Mouse (Mus musculus) CH12.LX (cell line): ENCODE results near the gene Zfp784.

ENCODE experiments used
- CTCF ChIP-seq, 2 experiments: IDR thresholded peaks in 1 of 2; conservative IDR thresholded peaks in 1 of 2; 2 replicates each; pipeline ENCODE4 v1.5.1; 2011 to 2012; ENCODE audit warnings: low read depth in 2 of 2, low read length in 2 of 2, improper control_type of control experiment in 1 of 2, inconsistent platforms in 1 of 2, mild to moderate bottlenecking in 1 of 2, moderate library complexity in 1 of 2
- RAD21 ChIP-seq: IDR thresholded peaks from 2 replicates; pipeline ENCODE4 v1.6.1; 2011; ENCODE audit warnings: low read depth, mild to moderate bottlenecking, low read length, improper control_type of control experiment, moderate library complexity

DNA sequence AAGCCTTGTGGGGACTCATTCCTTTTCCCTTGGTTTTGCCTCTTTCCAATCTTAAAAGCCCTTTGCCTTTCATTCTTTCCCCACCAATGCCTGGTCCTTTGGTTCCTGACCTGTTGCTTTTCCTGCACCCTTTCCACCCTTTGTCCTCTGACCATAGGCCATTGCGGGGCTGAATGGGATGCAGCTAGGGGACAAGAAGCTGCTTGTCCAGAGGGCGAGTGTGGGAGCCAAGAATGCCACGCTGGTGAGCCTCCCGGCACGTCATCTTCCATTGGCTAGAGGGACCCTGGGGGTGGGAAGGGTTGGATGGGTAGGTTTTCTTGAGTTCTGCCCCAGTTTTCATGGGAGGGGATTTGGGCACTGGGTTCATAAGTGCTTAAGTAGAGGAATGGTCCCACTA lies 36.7 kb upstream of the Zfp784 start:
- TF ChIP-seq CTCF (conservative IDR thresholded peaks at IDR 0.05 in 1 of 2, IDR thresholded peaks at IDR 0.05 in 1 of 2; ENCODE audit: low read depth in 2 of 2, low read length in 2 of 2) (no peak), RAD21 (no peak)
